Mouse (Mus musculus) liver, embryonic 14.5 days (tissue): Measurements from ENCODE around the gene Pappa.

Source experiments
- CTCF ChIP-seq: IDR thresholded peaks from 2 replicates; pipeline ENCODE4 v1.5.1; 2016; ENCODE audit warnings: antibody characterized with exemption, low read depth, control low read depth
- EP300 ChIP-seq: IDR thresholded peaks from 2 replicates; pipeline ENCODE4 v1.6.1; 2016; ENCODE audit warnings: antibody characterized with exemption, low read depth

- no peak for TF ChIP-seq CTCF
- TF ChIP-seq EP300, result no peak
Measured at GRCm38 (mm10) chr4:65254073-65254472, 130.1 kb downstream of the Pappa start.
